Mouse (Mus musculus) liver, embryonic 15.5 days (tissue): Measurements from ENCODE around the gene Gpr55. TPM values are rescaled to one million over a fixed set of nuclear protein-coding genes. Genes with fewer than 3 reads are reported as not detected.
A peak's percentile ranks its signal among the peaks of the same experiment; 100 is the strongest.

ENCODE experiments used
- ATAC-seq: fragments of 200-750 bp; cut with Nextera tagmentation; 2 replicates; pipeline ENCODE4 v1.8.0; 2017; ENCODE audit warnings: moderate number of reproducible peaks, mild to moderate bottlenecking, moderate library complexity; ENCODE audit not compliant: insufficient read depth
- H3K27ac ChIP-seq: fragments of 300-500 bp; sonication (generic); replicated peaks from 2 replicates; pipeline ENCODE4 v1.5.1; 2015; ENCODE audit warnings: mild to moderate bottlenecking, inconsistent platforms
- H3K27me3 ChIP-seq: fragments of 300-500 bp; sonication (generic); 2 replicates; pipeline ENCODE4 v1.6.1; 2015; ENCODE audit warnings: mild to moderate bottlenecking, inconsistent platforms
- H3K36me3 ChIP-seq: fragments of 300-500 bp; sonication (generic); replicated peaks from 2 replicates; pipeline ENCODE4 v1.6.1; 2015; ENCODE audit warnings: moderate library complexity, mild to moderate bottlenecking, inconsistent platforms
- H3K4me1 ChIP-seq: fragments of 300-500 bp; sonication (generic); replicated peaks from 2 replicates; pipeline ENCODE4 v1.6.1; 2015; ENCODE audit warnings: inconsistent platforms
- H3K4me2 ChIP-seq: fragments of 300-500 bp; sonication (generic); 2 replicates; pipeline ENCODE4 v1.6.1; 2015; ENCODE audit warnings: moderate library complexity, mild to moderate bottlenecking, inconsistent platforms
- H3K4me3 ChIP-seq: fragments of 300-500 bp; sonication (generic); replicated peaks from 2 replicates; pipeline ENCODE4 v1.5.1; 2015; ENCODE audit warnings: mild to moderate bottlenecking, inconsistent platforms
- H3K9ac ChIP-seq: fragments of 300-500 bp; sonication (generic); 2 replicates; pipeline ENCODE4 v1.6.1; 2015; ENCODE audit warnings: moderate library complexity, mild to moderate bottlenecking, inconsistent platforms
- H3K9me3 ChIP-seq: fragments of 300-500 bp; sonication (generic); replicated peaks from 2 replicates; pipeline ENCODE4 v1.6.1; 2016; ENCODE audit warnings: inconsistent platforms
- WGBS: fragments of 180-500 bp; shearing (Covaris S2); methylation state at CpG from one replicate; pipeline ENCODE4 v1.1.7; 2015; ENCODE audit warnings: mixed read lengths; ENCODE audit not compliant: insufficient replicate concordance; 5-methylcytosine and 5-hydroxymethylcytosine counted together
- polyA plus RNA-seq: library from polyadenylated mRNA; unstranded; fragments of >200 nt; fragmentation: Nextera tagmentation; extraction: Ambion mirVana; gene quantifications from 2 replicates; pipeline ENCODE4 v1.2.1, GENCODE M21; 2015

The Gpr55 gene
- polyA plus RNA-seq, 1 experiment from 2014 or later: 0.02 TPM

GRCm38 (mm10) chr1:85931170-85931569, 29.6 kb downstream of the Gpr55 start:
- H3K27ac ChIP-seq: no peak overlapping the region
- ATAC-seq: no peak
- H3K9me3 ChIP-seq: no peaks in the 10 kb centered on the region
- H3K4me2 ChIP-seq: no peak overlapping the region
- WGBS: 60% methylated on average over 5 of the region's 5 CpGs
- H3K27me3 ChIP-seq: no peaks in the 10 kb centered on the region
- peaks cover 9% of the 10 kb centered on the region for H3K4me1 ChIP-seq
- no peaks in the 10 kb centered on the region for H3K36me3 ChIP-seq
- H3K4me3 ChIP-seq: no peak overlapping the region
- H3K9ac ChIP-seq: no peak overlapping the region

GRCm38 (mm10) chr1:85929406-85929805, 31.4 kb downstream of the Gpr55 start:
- Histone ChIP-seq H3K9me3 (no peaks in the 10 kb centered on the region), H3K4me1 (peaks cover 9% of the 10 kb centered on the region), H3K27me3 (no peaks in the 10 kb centered on the region), H3K36me3 (no peaks in the 10 kb centered on the region), H3K4me2 (no peak overlapping the region), H3K9ac (no peak overlapping the region), H3K4me3 (no peak overlapping the region), H3K27ac (no peak overlapping the region)
- no peak for ATAC-seq
- 62% methylated on average over 6 of the region's 6 CpGs for WGBS

GRCm38 (mm10) chr1:85928688-85929065, 32.1 kb downstream of the Gpr55 start:
- no peaks in the 10 kb centered on the region for H3K27me3 ChIP-seq
- WGBS: 52% methylated on average over 4 of the region's 4 CpGs
- no peak for ATAC-seq

GRCm38 (mm10) chr1:85928057-85928687, 32.6 kb downstream of the Gpr55 start, which contains the start of gene 4933407L21Rik:
Gene 4933407L21Rik, plus strand, starts transcription at chr1:85928483.
- no peak within 1 kb of the TSS for H3K9ac ChIP-seq
- 48% methylated on average over 4 of the region's 4 CpGs for WGBS
- H3K4me1 ChIP-seq: peaks cover 2% of the 10 kb centered on the region
- no peak within 1 kb of the TSS for H3K4me2 ChIP-seq
- no peaks in the 10 kb centered on the region for H3K9me3 ChIP-seq
- no peak within 1 kb of the TSS for H3K27ac ChIP-seq
- no peaks in the 10 kb centered on the region for H3K36me3 ChIP-seq
- no peak for ATAC-seq
- no peak within 1 kb of the TSS for H3K4me3 ChIP-seq
- no peaks in the 10 kb centered on the region for H3K27me3 ChIP-seq

More at GRCm38 (mm10) chr1:85928688-85929065, 32.1 kb downstream of the Gpr55 start:
- Histone ChIP-seq H3K27ac (no peak overlapping the region), H3K36me3 (no peaks in the 10 kb centered on the region), H3K9ac (no peak overlapping the region), H3K4me3 (no peak overlapping the region), H3K4me1 (peaks cover 2% of the 10 kb centered on the region; the same call in 1 of the 2 replicates), H3K4me2 (no peak overlapping the region), H3K9me3 (no peaks in the 10 kb centered on the region)

GRCm38 (mm10) chr1:85925183-85925582, 35.6 kb downstream of the Gpr55 start:
- Histone ChIP-seq H3K9me3 (no peaks in the 10 kb centered on the region), H3K27me3 (no peaks in the 10 kb centered on the region), H3K27ac (no peak overlapping the region; the same call in 1 of the 2 replicates), H3K9ac (no peak overlapping the region), H3K4me2 (no peak overlapping the region), H3K4me1 (peaks cover 10% of the 10 kb centered on the region), H3K4me3 (no peak overlapping the region), H3K36me3 (no peaks in the 10 kb centered on the region)
- 53% methylated on average over 5 of the region's 5 CpGs for WGBS
- ATAC-seq: peak; percentile 72

GRCm38 (mm10) chr1:85922865-85923211, 38.0 kb downstream of the Gpr55 start:
- H3K9ac ChIP-seq: no peak overlapping the region
- H3K27me3 ChIP-seq: no peaks in the 10 kb centered on the region
- peaks cover 10% of the 10 kb centered on the region for H3K4me1 ChIP-seq
- H3K4me2 ChIP-seq: no peak overlapping the region
- H3K9me3 ChIP-seq: no peaks in the 10 kb centered on the region
- ATAC-seq: no peak
- 61% methylated on average over 5 of the region's 5 CpGs for WGBS
- H3K36me3 ChIP-seq: no peaks in the 10 kb centered on the region
- no peak overlapping the region for H3K4me3 ChIP-seq
- H3K27ac ChIP-seq: no peak overlapping the region

GRCm38 (mm10) chr1:85922127-85922864, 38.5 kb downstream of the Gpr55 start:
- Histone ChIP-seq H3K36me3 (no peaks in the 10 kb centered on the region), H3K9ac (no peak overlapping the region), H3K4me2 (no peak overlapping the region), H3K27ac (no peak overlapping the region), H3K27me3 (no peaks in the 10 kb centered on the region), H3K4me3 (no peak overlapping the region), H3K9me3 (no peaks in the 10 kb centered on the region), H3K4me1 (peaks cover 10% of the 10 kb centered on the region)
- ATAC-seq: no peak
- WGBS: 60% methylated on average over 7 of the region's 7 CpGs

GRCm38 (mm10) chr1:85921725-85922124, 39.1 kb downstream of the Gpr55 start:
- ATAC-seq: no peak
- H3K9ac ChIP-seq: no peak overlapping the region
- H3K4me3 ChIP-seq: no peak overlapping the region
- no peaks in the 10 kb centered on the region for H3K9me3 ChIP-seq
- H3K4me2 ChIP-seq: no peak overlapping the region
- no peak overlapping the region for H3K27ac ChIP-seq
- 79% methylated on average over 7 of the region's 7 CpGs for WGBS
- H3K27me3 ChIP-seq: no peaks in the 10 kb centered on the region
- H3K4me1 ChIP-seq: peaks cover 10% of the 10 kb centered on the region
- no peaks in the 10 kb centered on the region for H3K36me3 ChIP-seq

GRCm38 (mm10) chr1:85919621-85920020, 41.2 kb downstream of the Gpr55 start:
- H3K36me3 ChIP-seq: no peaks in the 10 kb centered on the region
- no peaks in the 10 kb centered on the region for H3K9me3 ChIP-seq
- H3K4me2 ChIP-seq: no peak overlapping the region
- no peak overlapping the region for H3K9ac ChIP-seq
- H3K4me3 ChIP-seq: no peak overlapping the region
- H3K27me3 ChIP-seq: no peaks in the 10 kb centered on the region
- no peak for ATAC-seq
- peaks cover 10% of the 10 kb centered on the region for H3K4me1 ChIP-seq
- 24% methylated on average over 7 of the region's 7 CpGs for WGBS
- no peak overlapping the region for H3K27ac ChIP-seq

- ATAC-seq: no peak
- WGBS: 56% methylated on average over 4 of the region's 4 CpGs
- no peak overlapping the region for H3K4me3 ChIP-seq
These were observed 43.9 kb downstream of the Gpr55 start for GRCm38 (mm10) chr1:85916830-85917450.

GRCm38 (mm10) chr1:85915890-85916289, 44.9 kb downstream of the Gpr55 start:
- no peaks in the 10 kb centered on the region for H3K4me1 ChIP-seq
- H3K9me3 ChIP-seq: no peaks in the 10 kb centered on the region
- ATAC-seq: no peak
- H3K9ac ChIP-seq: no peak overlapping the region
- no peaks in the 10 kb centered on the region for H3K27me3 ChIP-seq
- no peak overlapping the region for H3K27ac ChIP-seq
- H3K36me3 ChIP-seq: no peaks in the 10 kb centered on the region
- no peak overlapping the region for H3K4me2 ChIP-seq
- H3K4me3 ChIP-seq: no peak overlapping the region

More at GRCm38 (mm10) chr1:85916830-85917450, 43.9 kb downstream of the Gpr55 start:
- Histone ChIP-seq H3K4me1 (no peaks in the 10 kb centered on the region), H3K9me3 (no peaks in the 10 kb centered on the region), H3K27me3 (no peaks in the 10 kb centered on the region), H3K27ac (no peak overlapping the region), H3K36me3 (no peaks in the 10 kb centered on the region), H3K9ac (no peak overlapping the region), H3K4me2 (no peak overlapping the region)
